Mouse (Mus musculus) lung, postnatal 4 days (tissue): Measurements from ENCODE around the gene G6pdx.

Source experiments
- DNase-seq, 2 experiments: peaks; one replicate each; pipeline ENCODE4 v3.0.0; 2021

G6pdx gene

GRCm38 (mm10) chrX:74428826-74429276 lies at the start of gene G6pdx:
TSS of gene G6pdx (minus strand) at chrX:74429194.
- DNase-seq, result peak; percentile 90 to 91

- DNase-seq, result no peak
Measured at GRCm38 (mm10) chrX:74452773-74453172, 23.8 kb upstream of the G6pdx start.

- no peak for DNase-seq
Measured at GRCm38 (mm10) chrX:74451157-74451912, 22.3 kb upstream of the G6pdx start.

GRCm38 (mm10) chrX:74429290-74429821 lies 362 bp upstream of the G6pdx start:
- peak; percentile 80 for DNase-seq

GRCm38 (mm10) chrX:74428146-74428825 lies 708 bp downstream of the G6pdx start:
- DNase-seq, result no peak

- no peak for DNase-seq
Measured at GRCm38 (mm10) chrX:74427116-74427515, 1.9 kb downstream of the G6pdx start.

- no peak for DNase-seq
Measured at GRCm38 (mm10) chrX:74426256-74426655, 2.7 kb downstream of the G6pdx start.

GRCm38 (mm10) chrX:74425195-74425594 lies 3.8 kb downstream of the G6pdx start:
- peak in 1 of 2 experiments; percentile 26 for DNase-seq

- peak in 1 of 2 experiments; percentile 29 for DNase-seq
Measured at GRCm38 (mm10) chrX:74424443-74424842, 4.6 kb downstream of the G6pdx start.

GRCm38 (mm10) chrX:74413377-74413776 lies 15.6 kb downstream of the G6pdx start:
- peak; percentile 55 to 79 for DNase-seq

GRCm38 (mm10) chrX:74408340-74408739 lies 20.7 kb downstream of the G6pdx start:
- no peak for DNase-seq

GRCm38 (mm10) chrX:74400136-74400535 lies 28.9 kb downstream of the G6pdx start:
- DNase-seq, result no peak

- peak; percentile 87 to 94 for DNase-seq
Measured at GRCm38 (mm10) chrX:74392535-74393443, 36.2 kb downstream of the G6pdx start, which contains the start of the genes Fam3a and Ikbkg. TSS of gene Fam3a (minus strand) at chrX:74393272. TSS of gene Ikbkg (plus strand) at chrX:74393290.

GRCm38 (mm10) chrX:74388153-74388552 lies 40.8 kb downstream of the G6pdx start:
- no peak for DNase-seq

- no peak for DNase-seq
Measured at GRCm38 (mm10) chrX:74384451-74384850, 44.5 kb downstream of the G6pdx start.

GRCm38 (mm10) chrX:74372888-74373549 lies 56.0 kb downstream of the G6pdx start, which contains the start of the genes Ubl4a and Slc10a3:
TSS of gene Ubl4a (minus strand) at chrX:74373218.
TSS of gene Slc10a3 (minus strand) at chrX:74373349.
- peak; percentile 91 to 93 for DNase-seq

- DNase-seq, result peak; percentile 81 to 86
Measured at GRCm38 (mm10) chrX:74368209-74368909, 60.6 kb downstream of the G6pdx start.

- no peak for DNase-seq
Measured at GRCm38 (mm10) chrX:74367512-74367911, 61.5 kb downstream of the G6pdx start.
